Mouse (Mus musculus) bone marrow macrophage, adult 2 months (primary cell): Measurements from ENCODE around the gene Pip4p1.

Source experiments
- CTCF ChIP-seq: IDR thresholded peaks from 2 replicates; pipeline ENCODE4 v1.5.1; 2012; ENCODE audit warnings: low read depth, mild to moderate bottlenecking, low read length, moderate library complexity
- POLR2A ChIP-seq: IDR thresholded peaks from 2 replicates; pipeline ENCODE4 v1.6.1; 2012; ENCODE audit warnings: mild to moderate bottlenecking, low read depth, low read length, borderline replicate concordance

DNA sequence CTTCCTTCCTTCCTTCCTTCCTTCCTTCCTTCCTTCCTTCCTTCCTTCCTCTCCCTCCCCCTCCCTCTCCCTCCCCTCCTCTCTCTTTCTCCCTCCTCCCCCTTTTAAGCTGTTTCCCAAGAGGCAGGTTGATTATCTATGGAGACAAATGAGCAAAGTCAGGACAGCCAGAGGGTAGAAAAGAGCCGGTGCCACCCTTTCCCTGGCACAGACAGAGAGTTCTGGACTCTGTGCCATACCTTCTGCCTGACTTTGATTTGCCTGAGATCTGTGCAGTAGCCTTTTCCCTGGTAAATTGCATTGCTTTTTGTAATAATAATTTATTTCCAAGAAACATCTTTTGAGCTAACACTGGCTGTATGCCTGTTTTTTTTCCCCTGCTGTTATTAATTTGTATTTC is 38.4 kb upstream of the Pip4p1 start:
- no peak for TF ChIP-seq CTCF
- TF ChIP-seq POLR2A: no peak
